Mouse (Mus musculus): Measurements from ENCODE around the gene Barhl1.

- TF ChIP-seq CTCF (IDR thresholded peaks at IDR 0.05) (no peak), EP300 (IDR thresholded peaks at IDR 0.05) (no peak)
Observed at GRCm38 (mm10) chr2:28916513-28916865, at the start of gene Barhl1.

Data from lung, postnatal 0 days (tissue).